Mouse (Mus musculus) liver, embryonic 12.5 days (tissue): Measurements from ENCODE around the gene Arhgdig. TPM values are rescaled to one million over a fixed set of nuclear protein-coding genes. Genes with fewer than 3 reads are reported as not detected.

Experiments
- ATAC-seq: fragments of 200-750 bp; cut with Nextera tagmentation; 2 replicates; pipeline ENCODE4 v1.8.0; 2017; ENCODE audit warnings: moderate number of reproducible peaks, mild to moderate bottlenecking, moderate library complexity
- H3K27ac ChIP-seq: fragments of 300-500 bp; sonication (generic); 2 replicates; pipeline ENCODE4 v1.5.1; 2016; ENCODE audit warnings: mild to moderate bottlenecking
- H3K27me3 ChIP-seq: fragments of 300-500 bp; sonication (generic); replicated peaks from 2 replicates; pipeline ENCODE4 v1.6.1; 2016; ENCODE audit warnings: mild to moderate bottlenecking, moderate library complexity
- H3K36me3 ChIP-seq: fragments of 300-500 bp; sonication (generic); 2 replicates; pipeline ENCODE4 v1.6.1; 2016; ENCODE audit warnings: mild to moderate bottlenecking, moderate library complexity
- H3K4me1 ChIP-seq: fragments of 300-500 bp; sonication (generic); 2 replicates; pipeline ENCODE4 v1.6.1; 2016
- H3K4me2 ChIP-seq: fragments of 300-500 bp; sonication (generic); 2 replicates; pipeline ENCODE4 v1.6.1; 2016; ENCODE audit warnings: mild to moderate bottlenecking, moderate library complexity
- H3K4me3 ChIP-seq: fragments of 300-500 bp; sonication (generic); 2 replicates; pipeline ENCODE4 v1.5.1; 2016; ENCODE audit warnings: mild to moderate bottlenecking, moderate library complexity
- H3K9ac ChIP-seq: fragments of 300-500 bp; sonication (generic); 2 replicates; pipeline ENCODE4 v1.6.1; 2016; ENCODE audit warnings: mild to moderate bottlenecking, moderate library complexity
- H3K9me3 ChIP-seq: fragments of 300-500 bp; sonication (generic); replicated peaks from 2 replicates; pipeline ENCODE4 v1.6.1; 2016; ENCODE audit warnings: mild to moderate bottlenecking, moderate library complexity
- whole genome bisulfite sequencing: fragments of 180-500 bp; shearing (Covaris S2); methylation state at CpG from one replicate; pipeline ENCODE4 v1.1.7; 2016; ENCODE audit not compliant: insufficient replicate concordance; 5-methylcytosine and 5-hydroxymethylcytosine counted together
- polyA plus RNA-seq: library from polyadenylated mRNA; unstranded; fragments of >200 nt; fragmentation: Nextera tagmentation; extraction: Ambion mirVana; gene quantifications from 2 replicates; pipeline ENCODE4 v1.2.1, GENCODE M21; 2016

The Arhgdig gene
- 36.1 and 36.9 TPM in 2 replicates for polyA plus RNA-seq

GRCm38 (mm10) chr17:26207686-26208085, at the start of gene Arhgdig:
Gene Arhgdig (minus strand): TSS chr17:26207786.
- WGBS: 79% methylated on average over 12 of the region's 12 CpGs
- H3K27me3 ChIP-seq: peaks cover 65% of the 10 kb centered on the region
- no peaks in the 10 kb centered on the region for H3K36me3 ChIP-seq
- no peak within 1 kb of the TSS for H3K27ac ChIP-seq
- H3K9me3 ChIP-seq: no peaks in the 10 kb centered on the region
- no peak within 1 kb of the TSS for H3K4me2 ChIP-seq
- ATAC-seq: no peak
- no peak within 1 kb of the TSS for H3K4me3 ChIP-seq
- H3K9ac ChIP-seq: no peak within 1 kb of the TSS
- peaks cover 14% of the 10 kb centered on the region for H3K4me1 ChIP-seq

- H3K36me3 ChIP-seq: peaks cover 60% of the 10 kb centered on the region
- H3K4me1 ChIP-seq: peaks cover 28% of the 10 kb centered on the region
- no peak for ATAC-seq
- 81% methylated on average over 7 of the region's 7 CpGs for WGBS
- H3K4me3 ChIP-seq: no peak overlapping the region
- H3K4me2 ChIP-seq: no peak overlapping the region
- H3K9ac ChIP-seq: no peak overlapping the region
- H3K9me3 ChIP-seq: no peaks in the 10 kb centered on the region
- H3K27ac ChIP-seq: no peak overlapping the region
- no peaks in the 10 kb centered on the region for H3K27me3 ChIP-seq
Measured at GRCm38 (mm10) chr17:26255313-26255712, 47.7 kb upstream of the Arhgdig start.

- H3K27ac ChIP-seq: peak overlapping the region; percentile 98
- WGBS: under 1% methylated on average over 24 of the region's 24 CpGs
- H3K9ac ChIP-seq: peak overlapping the region; percentile 97
- ATAC-seq: no peak; the same call in 1 of the 2 replicates
- peak overlapping the region; percentile 98 for H3K4me3 ChIP-seq
- H3K4me2 ChIP-seq: peak overlapping the region; percentile 85
- H3K4me1 ChIP-seq: peaks cover 28% of the 10 kb centered on the region
- H3K9me3 ChIP-seq: no peaks in the 10 kb centered on the region
- H3K27me3 ChIP-seq: no peaks in the 10 kb centered on the region
- H3K36me3 ChIP-seq: peaks cover 41% of the 10 kb centered on the region
Measured at GRCm38 (mm10) chr17:26253399-26253798, 45.8 kb upstream of the Arhgdig start.

GRCm38 (mm10) chr17:26252539-26253251, 45.1 kb upstream of the Arhgdig start, which contains the start of gene Luc7l:
Gene Luc7l (plus strand): TSS chr17:26252896.
- H3K9me3 ChIP-seq: no peaks in the 10 kb centered on the region
- peak within 1 kb of the TSS; percentile 97 for H3K9ac ChIP-seq
- H3K4me2 ChIP-seq: peak within 1 kb of the TSS; percentile 85
- H3K4me3 ChIP-seq: peak within 1 kb of the TSS; percentile 98
- H3K27me3 ChIP-seq: 0 out of 2 replicates have a peak, but pooled peaks cover 2% of the 10 kb centered on the region
- peaks cover 28% of the 10 kb centered on the region for H3K4me1 ChIP-seq
- peak within 1 kb of the TSS; percentile 98 for H3K27ac ChIP-seq
- peak; percentile 93 for ATAC-seq
- under 1% methylated on average over 43 of the region's 43 CpGs for WGBS
- peaks cover 34% of the 10 kb centered on the region for H3K36me3 ChIP-seq

- Histone ChIP-seq H3K4me2 (peak overlapping the region; percentile 85), H3K36me3 (peaks cover 27% of the 10 kb centered on the region), H3K27ac (peak overlapping the region; percentile 98), H3K9ac (peak overlapping the region; percentile 97), H3K27me3 (0 out of 2 replicates have a peak, but pooled peaks cover 3% of the 10 kb centered on the region), H3K9me3 (no peaks in the 10 kb centered on the region), H3K4me1 (peaks cover 28% of the 10 kb centered on the region), H3K4me3 (peak overlapping the region; percentile 98)
- ATAC-seq: no peak
- 52% methylated on average over 4 of the region's 4 CpGs for WGBS
Measured at GRCm38 (mm10) chr17:26251886-26252538, 44.4 kb upstream of the Arhgdig start.

- Histone ChIP-seq H3K27ac (peak within 1 kb of the TSS; percentile 76), H3K4me3 (peak within 1 kb of the TSS; percentile 75), H3K4me2 (peak within 1 kb of the TSS; percentile 97), H3K27me3 (0 out of 2 replicates have a peak, but pooled peaks cover 3% of the 10 kb centered on the region), H3K4me1 (peaks cover 49% of the 10 kb centered on the region), H3K9me3 (no peaks in the 10 kb centered on the region), H3K9ac (peak within 1 kb of the TSS; percentile 70), H3K36me3 (no peaks in the 10 kb centered on the region)
- peak; percentile 94 for ATAC-seq
- 5% methylated on average over 33 of the region's 33 CpGs for WGBS
Measured at GRCm38 (mm10) chr17:26244101-26244841, 36.7 kb upstream of the Arhgdig start, which contains the start of gene Fam234a. Gene Fam234a (minus strand): TSS chr17:26244242.

DNA sequence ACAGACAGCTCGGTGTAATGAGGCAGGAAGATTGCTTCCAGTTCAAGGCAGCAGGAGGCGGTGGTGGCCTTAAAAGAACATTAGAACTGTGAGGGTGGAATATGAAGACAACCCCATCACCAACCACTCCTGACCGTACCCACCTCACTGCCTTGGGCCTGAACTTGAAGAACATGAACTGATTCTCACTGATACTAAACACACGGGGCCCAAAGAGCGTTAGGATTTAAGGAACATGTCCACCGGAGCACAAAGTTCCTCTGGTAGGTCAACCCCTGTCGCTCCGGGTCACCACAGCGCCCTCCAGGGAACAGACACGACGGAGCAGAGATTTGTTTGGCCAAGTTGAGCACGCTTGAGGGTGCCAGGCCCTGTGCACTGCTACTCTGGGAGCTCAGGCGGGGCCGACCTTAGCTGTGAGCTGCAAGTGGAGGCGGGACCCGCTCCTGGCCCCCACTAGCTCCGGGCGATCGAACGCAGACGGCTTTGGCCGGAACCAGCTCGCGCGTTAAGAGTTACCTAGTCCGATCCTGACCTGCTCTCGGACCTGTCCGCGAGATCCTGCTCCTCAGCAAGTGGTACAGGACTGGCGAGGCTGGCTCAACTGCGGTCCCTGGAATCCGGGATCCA, 36.0 kb upstream of the Arhgdig start:
- peak; percentile 72 for ATAC-seq
- Histone ChIP-seq H3K9me3 (no peaks in the 10 kb centered on the region), H3K27ac (peak overlapping the region; percentile 76), H3K9ac (peak overlapping the region; percentile 70), H3K27me3 (0 out of 2 replicates have a peak, but pooled peaks cover 3% of the 10 kb centered on the region), H3K36me3 (no peaks in the 10 kb centered on the region), H3K4me1 (peaks cover 55% of the 10 kb centered on the region), H3K4me2 (peak overlapping the region; percentile 97), H3K4me3 (peak overlapping the region; percentile 75)
- WGBS: under 1% methylated on average over 32 of the region's 32 CpGs

GRCm38 (mm10) chr17:26240990-26241389, 33.4 kb upstream of the Arhgdig start:
- Histone ChIP-seq H3K9ac (no peak overlapping the region), H3K4me3 (no peak overlapping the region), H3K4me2 (0 out of 2 replicates have a peak overlapping the region, but pooled peaks have one; percentile 13), H3K4me1 (peaks cover 73% of the 10 kb centered on the region), H3K9me3 (no peaks in the 10 kb centered on the region), H3K36me3 (no peaks in the 10 kb centered on the region), H3K27me3 (no peaks in the 10 kb centered on the region), H3K27ac (peak overlapping the region; percentile 53)
- no peak for ATAC-seq
- 61% methylated on average over 6 of the region's 6 CpGs for WGBS

DNA sequence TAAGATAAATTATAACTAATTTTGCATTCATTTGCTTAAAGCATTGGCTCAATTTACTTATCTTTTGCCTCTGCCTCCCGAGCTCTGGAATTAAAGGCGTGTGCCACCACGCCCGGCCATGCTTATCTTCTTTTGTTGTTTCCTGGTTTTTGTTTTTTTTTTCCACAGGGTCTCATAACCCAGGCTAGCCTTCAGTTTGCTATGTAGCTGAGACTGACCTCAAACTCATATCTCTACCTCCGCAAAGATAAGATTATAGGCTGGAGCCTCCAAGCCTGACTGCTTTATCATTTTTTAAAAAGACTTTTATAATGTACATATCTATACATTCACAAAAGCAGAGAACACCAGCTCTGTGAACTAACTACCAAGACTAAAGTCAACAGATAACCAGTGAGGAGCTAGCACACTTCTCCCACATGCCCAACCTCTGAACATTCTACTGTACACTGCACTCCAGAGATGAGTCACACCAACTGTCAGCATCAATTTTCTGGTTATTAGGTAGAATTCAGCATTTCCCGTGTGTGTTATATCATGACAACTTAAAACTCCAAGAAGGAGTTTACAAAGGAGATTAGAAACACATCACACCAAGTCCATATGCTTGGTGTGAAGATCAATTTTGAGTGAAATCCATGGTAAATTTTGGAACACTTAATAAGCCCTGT, 32.7 kb upstream of the Arhgdig start:
- no peak for ATAC-seq
- H3K4me1 ChIP-seq: peaks cover 81% of the 10 kb centered on the region
- 18% methylated on average over 6 of the region's 6 CpGs for WGBS

DNA sequence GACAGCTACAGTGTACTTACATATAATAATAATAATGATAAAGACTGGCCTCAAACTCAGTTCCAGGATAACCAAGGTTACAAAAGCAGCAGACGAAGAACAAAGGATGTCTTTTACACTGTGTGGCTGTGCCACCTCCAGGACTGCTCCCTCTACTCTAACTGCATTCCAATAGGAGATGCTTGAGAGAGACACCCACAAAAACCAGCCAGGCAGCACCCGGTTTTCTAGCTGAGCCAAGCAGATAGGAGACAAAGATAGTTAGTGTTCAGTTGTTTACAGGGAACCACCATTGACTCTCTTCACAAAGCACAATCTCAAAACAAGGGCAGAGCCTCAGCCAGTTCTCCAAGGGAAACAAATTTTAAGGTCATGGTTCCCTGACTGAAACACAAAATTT, 32.0 kb upstream of the Arhgdig start:
- WGBS: 51% methylated on average over 2 of the region's 2 CpGs
- ATAC-seq: no peak
- Histone ChIP-seq H3K9me3 (no peaks in the 10 kb centered on the region), H3K27me3 (no peaks in the 10 kb centered on the region), H3K27ac (peak overlapping the region; percentile 53), H3K9ac (no peak overlapping the region), H3K4me2 (peak overlapping the region; percentile 24), H3K4me3 (no peak overlapping the region), H3K4me1 (peaks cover 85% of the 10 kb centered on the region), H3K36me3 (no peaks in the 10 kb centered on the region)

More for the DNA sequence above, 32.7 kb upstream of the Arhgdig start:
- Histone ChIP-seq H3K27ac (peak overlapping the region; percentile 53; the same call in 1 of the 2 replicates), H3K27me3 (no peaks in the 10 kb centered on the region), H3K9me3 (no peaks in the 10 kb centered on the region), H3K36me3 (no peaks in the 10 kb centered on the region), H3K4me2 (peak overlapping the region; percentile 24), H3K4me3 (no peak overlapping the region), H3K9ac (no peak overlapping the region)

- Histone ChIP-seq H3K4me2 (0 out of 2 replicates have a peak overlapping the region, but pooled peaks have one; percentile 27), H3K9me3 (no peaks in the 10 kb centered on the region), H3K4me3 (no peak overlapping the region), H3K4me1 (peaks cover 67% of the 10 kb centered on the region), H3K9ac (no peak overlapping the region), H3K27ac (no peak overlapping the region), H3K36me3 (0 out of 2 replicates have a peak, but pooled peaks cover 2% of the 10 kb centered on the region), H3K27me3 (no peaks in the 10 kb centered on the region)
- 48% methylated on average over 10 of the region's 10 CpGs for WGBS
- peak; percentile 40 for ATAC-seq
Measured at GRCm38 (mm10) chr17:26237667-26238066, 30.1 kb upstream of the Arhgdig start.
